Mouse (Mus musculus): ENCODE measurements around the gene Ror1.

Ror1 gene

GRCm38 (mm10) chr4:100252646-100253045 is 157.1 kb downstream of the Ror1 start:
- no peak for DNase-seq (ENCODE audit: low read depth)

GRCm38 (mm10) chr4:100253401-100253800 is 157.8 kb downstream of the Ror1 start:
- no peak for DNase-seq (ENCODE audit: low read depth)

GRCm38 (mm10) chr4:100253831-100254230 is 158.2 kb downstream of the Ror1 start:
- no peak for DNase-seq (ENCODE audit: low read depth)

- DNase-seq (ENCODE audit: low read depth): no peak
These were observed 162.9 kb downstream of the Ror1 start for GRCm38 (mm10) chr4:100258462-100258861.

- no peak for DNase-seq (ENCODE audit: low read depth)
These were observed 168.3 kb downstream of the Ror1 start for GRCm38 (mm10) chr4:100263917-100264316.

GRCm38 (mm10) chr4:100271059-100271735 is 175.6 kb downstream of the Ror1 start:
- no peak for DNase-seq (ENCODE audit: low read depth)

- no peak for DNase-seq (ENCODE audit: low read depth)
These were observed 176.1 kb downstream of the Ror1 start for GRCm38 (mm10) chr4:100271736-100272127.

- DNase-seq (ENCODE audit: low read depth): no peak
These were observed 177.8 kb downstream of the Ror1 start for GRCm38 (mm10) chr4:100273356-100273755.

- DNase-seq (ENCODE audit: low read depth): peak; percentile 76
These were observed 178.4 kb downstream of the Ror1 start for GRCm38 (mm10) chr4:100273807-100274480.

GRCm38 (mm10) chr4:100276482-100276881 is 180.9 kb downstream of the Ror1 start:
- DNase-seq (ENCODE audit: low read depth): no peak

GRCm38 (mm10) chr4:100276970-100277369 is 181.4 kb downstream of the Ror1 start:
- no peak for DNase-seq (ENCODE audit: low read depth)

GRCm38 (mm10) chr4:100283171-100283880 is 187.7 kb downstream of the Ror1 start:
- no peak for DNase-seq (ENCODE audit: low read depth)

- DNase-seq (ENCODE audit: low read depth): no peak
These were observed 188.9 kb downstream of the Ror1 start for GRCm38 (mm10) chr4:100284528-100284927.

GRCm38 (mm10) chr4:100286111-100286541 is 190.5 kb downstream of the Ror1 start:
- DNase-seq (ENCODE audit: low read depth): peak; percentile 74

GRCm38 (mm10) chr4:100286800-100287199 is 191.2 kb downstream of the Ror1 start:
- DNase-seq (ENCODE audit: low read depth): peak; percentile 19

- no peak for DNase-seq (ENCODE audit: low read depth)
These were observed 192.2 kb downstream of the Ror1 start for GRCm38 (mm10) chr4:100287829-100288228.

- DNase-seq (ENCODE audit: low read depth): no peak
These were observed 195.5 kb downstream of the Ror1 start for GRCm38 (mm10) chr4:100291015-100291651.

- no peak for DNase-seq (ENCODE audit: low read depth)
These were observed 202.1 kb downstream of the Ror1 start for GRCm38 (mm10) chr4:100297678-100298077.

GRCm38 (mm10) chr4:100298566-100298965 is 203.0 kb downstream of the Ror1 start:
- no peak for DNase-seq (ENCODE audit: low read depth)

- no peak for DNase-seq (ENCODE audit: low read depth)
These were observed 204.6 kb downstream of the Ror1 start for GRCm38 (mm10) chr4:100300171-100300570.

GRCm38 (mm10) chr4:100301423-100301822 is 205.8 kb downstream of the Ror1 start:
- DNase-seq (ENCODE audit: low read depth): no peak

GRCm38 (mm10) chr4:100307365-100307764 is 211.8 kb downstream of the Ror1 start:
- DNase-seq (ENCODE audit: low read depth): peak; percentile 40

Data from NIH3T3 (cell line).